Mouse (Mus musculus): ENCODE results near the gene Ssrp1.

The Ssrp1 gene

DNA sequence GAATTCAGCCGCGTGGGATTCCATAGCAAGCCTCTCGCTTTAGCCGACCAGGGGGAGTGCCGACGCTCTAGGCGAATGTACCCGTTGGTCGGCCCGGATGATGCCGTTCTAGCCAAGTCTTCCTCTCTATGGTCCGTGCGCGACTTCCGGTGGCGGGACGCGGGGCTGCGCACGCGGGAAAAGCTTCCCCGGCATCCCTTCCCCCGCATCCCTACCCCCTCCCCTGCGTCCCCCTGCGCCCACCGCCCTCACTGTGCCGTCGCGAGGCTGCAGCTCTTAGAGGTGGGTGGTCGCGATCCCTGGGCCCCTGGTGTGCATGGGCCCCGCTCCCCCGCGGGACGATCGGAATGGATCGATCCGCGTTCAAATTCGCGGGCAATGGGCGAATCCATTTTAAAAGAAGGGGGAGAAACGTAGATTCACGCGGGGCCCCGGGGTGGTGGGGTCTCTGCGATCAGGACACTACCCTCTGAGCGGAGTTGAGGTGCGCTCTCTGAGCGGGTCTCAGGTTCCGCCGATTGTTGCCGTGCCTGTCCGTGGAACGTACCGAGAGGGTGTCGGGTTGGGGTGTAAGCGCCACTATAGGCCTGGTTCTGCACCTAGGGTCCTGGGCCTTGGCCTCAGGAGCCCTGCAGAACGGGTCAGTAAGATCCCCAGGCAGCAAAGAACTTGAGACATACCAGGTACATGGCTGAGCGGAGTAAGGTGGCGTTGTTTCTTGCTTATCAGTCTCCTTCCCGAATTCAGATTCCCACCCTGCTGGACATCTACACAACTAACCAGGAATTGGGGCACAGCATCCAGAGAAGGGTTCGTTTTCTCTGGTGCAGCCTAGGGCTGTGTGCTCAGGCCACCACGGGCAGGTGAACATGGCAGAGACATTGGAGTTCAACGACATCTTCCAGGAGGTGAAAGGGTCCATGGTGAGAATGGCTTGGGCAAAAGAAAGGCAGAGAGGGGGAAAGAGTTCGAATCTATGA is at the start of gene Ssrp1, which contains the start of gene P2rx3:
TSS of gene Ssrp1 (plus strand) at position 188 of the 980 bp plus-strand sequence.
TSS of gene P2rx3 (minus strand) at position 416 of the 980 bp plus-strand sequence.
- peak; percentile 90 for DNase-seq (ENCODE audit: low spot score)

DNA sequence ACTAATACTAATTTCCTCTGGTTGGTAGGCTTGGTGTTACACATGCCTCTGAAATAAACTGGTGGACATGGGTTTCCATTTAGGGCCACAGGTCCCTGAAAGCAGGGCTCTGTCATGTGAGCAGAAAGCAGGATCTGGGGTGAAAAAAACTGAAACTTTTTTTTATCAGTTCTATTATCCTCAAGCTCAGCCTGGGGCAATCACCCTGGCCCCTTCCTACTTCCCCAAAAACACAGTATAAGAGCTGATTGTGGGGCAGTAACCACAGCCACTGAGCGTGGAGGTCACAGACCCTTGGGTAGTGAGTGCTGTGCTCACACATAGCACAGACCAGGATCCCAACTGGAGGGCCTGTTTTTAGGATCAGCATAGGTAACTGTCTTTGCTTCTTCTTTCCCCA is 49.1 kb upstream of the Ssrp1 start, which contains the start of gene Prg3:
TSS of gene Prg3 (plus strand) at position 286 of the 400 bp plus-strand sequence.
- DNase-seq (ENCODE audit: low spot score) = no peak

DNA sequence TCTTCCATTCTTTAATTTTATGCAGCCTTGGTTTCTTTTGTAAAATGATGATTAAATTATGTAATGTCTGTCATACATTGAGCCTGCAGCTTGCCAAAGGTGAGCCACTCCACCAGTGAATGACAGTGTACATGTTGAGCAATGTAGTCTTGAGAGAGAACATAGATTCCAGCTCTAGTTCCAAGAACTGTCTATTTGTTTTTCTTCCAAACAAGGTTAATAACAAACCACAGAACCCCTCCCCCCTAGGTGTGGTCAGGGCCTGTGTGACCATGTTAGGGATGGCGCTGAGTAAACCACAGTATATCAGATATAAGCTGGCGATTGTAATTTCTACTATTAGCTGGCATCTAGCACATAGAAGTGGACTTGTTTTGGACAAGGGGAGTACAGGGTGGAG is 40.7 kb upstream of the Ssrp1 start:
- DNase-seq (ENCODE audit: low spot score) = peak; percentile 75

DNA sequence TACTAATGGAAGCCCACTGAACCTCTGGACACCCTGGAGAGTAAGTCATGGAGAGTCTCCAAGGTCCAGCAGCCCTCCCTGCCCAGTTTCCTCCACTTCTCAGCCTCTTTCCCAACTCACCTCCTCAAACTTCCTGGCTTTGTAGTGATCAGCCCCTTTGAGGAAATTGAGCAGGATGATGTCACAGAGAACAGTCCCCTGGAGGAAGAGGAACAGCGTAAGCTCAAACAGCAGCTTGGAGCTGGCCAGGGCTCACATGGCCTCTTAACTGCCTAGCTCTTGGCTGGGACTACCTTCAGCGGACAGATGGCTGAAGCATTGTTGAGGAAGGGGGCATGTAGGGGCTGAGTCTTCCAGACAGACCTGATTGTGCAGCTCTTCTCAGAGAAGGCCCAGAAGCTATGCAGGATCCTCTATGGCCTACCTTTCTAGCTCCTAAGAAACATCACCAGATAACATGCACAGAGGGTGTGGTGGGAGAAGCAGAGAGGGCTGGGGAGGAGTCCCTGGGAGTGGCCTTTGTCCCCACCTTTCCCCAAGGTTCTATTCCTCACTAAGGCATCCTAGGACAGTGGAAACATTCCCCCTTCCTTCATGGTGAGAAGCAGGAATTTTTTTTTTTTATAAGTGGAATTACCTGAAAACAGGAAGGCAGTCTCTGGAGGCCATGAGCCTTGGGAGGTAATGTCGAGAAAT is 37.4 kb upstream of the Ssrp1 start:
- DNase-seq (ENCODE audit: low spot score) = no peak

DNA sequence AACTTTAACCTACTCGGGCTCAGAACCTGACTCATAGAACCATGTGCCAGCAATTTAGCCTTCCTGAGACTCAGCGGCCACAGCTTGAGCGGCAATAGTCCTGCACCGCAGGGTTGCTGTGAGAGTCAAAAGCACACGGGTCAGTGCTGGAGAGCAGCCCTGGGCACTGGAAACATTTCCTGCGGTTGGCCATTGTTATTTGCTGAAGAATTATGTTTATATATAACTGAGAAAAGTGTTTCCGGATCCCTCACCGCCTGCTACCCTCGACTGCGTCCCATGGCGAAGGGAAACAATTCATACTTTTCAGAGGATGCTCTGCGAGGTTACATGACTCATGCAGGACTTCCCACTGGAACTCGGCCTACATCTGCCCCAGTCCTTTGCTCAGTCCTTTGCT is 35.5 kb upstream of the Ssrp1 start:
- DNase-seq (ENCODE audit: low spot score) = no peak

DNA sequence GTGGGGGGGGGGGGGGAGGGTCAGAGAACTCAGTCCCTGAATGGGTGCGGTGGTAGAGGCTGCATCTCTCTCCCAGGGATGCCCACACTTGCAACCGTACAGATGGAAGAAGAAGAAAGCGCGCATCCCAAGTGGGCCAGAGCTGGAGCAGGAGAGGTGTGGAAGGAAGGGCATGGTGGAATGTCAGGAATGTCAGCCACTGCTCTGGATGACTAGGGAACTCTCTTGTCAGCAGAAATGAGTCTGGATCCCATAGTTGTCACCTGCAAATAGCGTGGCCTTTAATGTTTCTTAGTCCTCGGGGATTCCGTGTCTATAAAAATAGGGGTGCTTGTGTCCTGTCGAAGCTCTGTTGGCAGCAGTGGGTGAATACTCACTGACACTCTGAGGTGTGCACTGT is 34.5 kb upstream of the Ssrp1 start:
- DNase-seq (ENCODE audit: low spot score) = no peak

DNA sequence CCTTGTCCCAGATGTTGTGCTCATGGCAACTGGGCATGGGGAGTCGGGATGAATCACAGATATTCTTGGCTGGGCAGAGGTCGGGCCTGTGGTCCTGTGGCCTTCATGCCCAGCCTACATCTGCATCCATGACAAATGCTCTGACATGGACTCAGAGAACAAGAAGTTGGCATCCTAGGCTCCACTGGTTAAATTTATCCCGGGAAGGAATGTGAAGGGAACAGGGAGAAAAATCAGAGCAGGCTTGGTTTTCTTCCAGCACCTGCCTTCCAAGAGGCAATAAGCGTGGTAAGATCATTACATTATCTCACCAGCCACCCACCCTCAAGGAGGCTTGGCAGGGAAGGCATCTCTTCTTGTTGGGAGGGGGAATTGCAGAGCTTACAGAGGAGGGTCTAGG is 32.7 kb upstream of the Ssrp1 start:
- no peak for DNase-seq (ENCODE audit: low spot score)

DNA sequence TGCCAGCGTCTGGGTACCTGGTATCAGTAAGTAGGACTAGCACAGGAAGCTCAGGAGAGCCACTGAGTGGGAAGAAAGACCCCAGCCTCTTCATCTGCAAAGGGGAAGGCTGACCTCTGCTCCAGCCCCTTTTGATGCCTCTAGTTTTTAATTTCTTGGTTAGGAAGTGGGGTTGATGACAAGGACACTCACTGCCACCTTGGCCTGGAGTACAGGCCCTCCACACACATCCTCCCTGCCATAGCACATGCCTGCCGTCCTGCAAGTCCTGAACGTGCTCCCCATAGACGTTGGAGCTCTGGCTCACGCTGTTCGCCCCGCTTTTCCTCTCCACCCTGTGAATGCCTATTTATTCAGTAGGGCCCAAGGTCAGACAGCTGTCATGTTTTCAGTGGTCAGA is 30.4 kb upstream of the Ssrp1 start:
- DNase-seq (ENCODE audit: low spot score) = no peak

DNA sequence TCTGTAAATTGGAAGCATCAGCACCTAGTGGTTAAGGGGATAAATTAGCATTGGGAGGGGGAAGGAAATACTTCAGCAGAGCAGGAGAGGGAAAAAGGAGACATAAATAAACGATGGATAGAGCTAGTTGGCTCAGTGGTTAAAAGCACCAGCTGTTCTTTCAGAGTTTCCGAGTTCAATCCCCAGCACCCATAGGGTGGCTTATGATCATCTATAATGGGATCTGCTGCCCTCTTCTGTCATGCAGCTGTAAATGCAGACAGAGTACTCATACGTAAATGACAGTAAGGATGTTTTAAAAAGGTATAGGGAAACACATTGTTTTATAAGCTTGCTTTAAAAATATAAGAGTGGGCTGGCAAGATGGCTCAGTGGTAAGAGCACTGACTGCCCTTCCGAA is 29.3 kb upstream of the Ssrp1 start:
- DNase-seq (ENCODE audit: low spot score) = peak; percentile 21

DNA sequence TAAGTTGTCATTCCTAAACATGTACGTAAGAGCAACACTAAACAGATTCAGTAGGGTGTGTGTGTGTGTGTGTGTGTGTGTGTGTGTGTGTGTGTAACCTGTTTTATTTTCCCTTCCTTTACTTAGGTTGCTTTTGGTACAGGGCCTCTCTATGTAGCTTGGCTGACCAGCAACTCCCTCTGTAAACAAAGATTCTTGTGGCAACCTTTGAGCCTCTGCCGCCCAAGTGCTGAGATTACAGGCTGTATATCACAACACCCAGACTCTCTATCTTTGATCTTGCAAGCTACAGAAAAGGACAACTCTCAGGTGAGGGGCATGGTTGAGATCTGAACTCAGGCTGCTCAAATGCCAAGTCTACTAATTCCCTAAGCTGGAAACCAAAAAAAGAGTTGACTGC is 27.8 kb upstream of the Ssrp1 start:
- peak; percentile 47 for DNase-seq (ENCODE audit: low spot score)

DNA sequence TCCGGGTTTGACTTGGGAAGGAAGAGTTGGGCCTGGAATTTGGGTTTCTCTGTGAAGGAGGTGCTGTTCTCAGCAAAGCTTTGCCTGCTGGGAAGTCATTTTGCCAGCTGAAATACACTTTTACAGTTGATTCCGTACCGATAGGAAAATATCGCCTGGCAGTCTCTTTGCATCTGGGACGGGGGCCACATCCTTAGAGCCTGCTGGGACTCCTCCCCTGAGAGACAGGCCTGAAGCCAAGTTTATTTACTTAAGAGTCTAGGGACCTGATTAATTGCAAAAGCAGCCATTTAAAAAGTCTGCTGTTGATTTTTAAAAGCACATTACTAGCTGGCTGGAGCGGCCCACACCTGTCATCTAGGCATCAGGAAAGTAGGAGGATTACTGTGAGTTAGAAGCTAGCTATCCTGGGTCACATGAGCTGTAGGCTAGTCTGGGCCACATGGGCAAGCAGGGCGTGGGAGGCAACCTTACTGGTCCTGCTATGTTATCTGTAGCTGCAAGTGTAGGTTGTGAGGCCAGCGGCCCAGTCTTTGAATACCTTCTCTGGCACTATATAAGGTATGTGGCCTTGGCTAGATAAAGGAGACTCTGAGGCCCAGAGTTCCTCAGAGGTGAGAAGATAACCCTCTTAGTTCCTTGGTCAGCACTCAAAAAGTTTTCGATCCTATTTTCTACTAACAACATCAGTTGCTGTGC is 25.0 kb upstream of the Ssrp1 start:
- peak; percentile 56 for DNase-seq (ENCODE audit: low spot score)

DNA sequence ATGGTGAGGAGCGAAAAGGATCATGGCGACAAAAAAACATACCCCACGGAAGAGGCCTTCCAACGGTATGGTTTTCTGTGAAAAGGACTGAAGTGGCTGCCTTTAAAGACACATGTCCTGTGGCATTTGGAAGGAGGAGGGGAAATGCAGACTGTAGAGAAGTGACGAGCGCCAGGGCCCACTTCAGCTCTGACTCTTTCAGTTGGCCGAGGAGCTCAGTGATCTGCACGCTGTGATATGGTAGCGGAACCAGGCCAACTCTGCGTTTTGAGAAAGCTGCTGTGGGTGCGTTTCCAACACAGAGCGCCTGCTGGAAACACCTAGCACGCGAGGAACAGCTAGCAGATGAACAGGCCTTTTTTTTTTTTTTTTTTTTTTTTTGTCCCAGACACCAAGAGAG is 24.4 kb upstream of the Ssrp1 start:
- no peak for DNase-seq (ENCODE audit: low spot score)

DNA sequence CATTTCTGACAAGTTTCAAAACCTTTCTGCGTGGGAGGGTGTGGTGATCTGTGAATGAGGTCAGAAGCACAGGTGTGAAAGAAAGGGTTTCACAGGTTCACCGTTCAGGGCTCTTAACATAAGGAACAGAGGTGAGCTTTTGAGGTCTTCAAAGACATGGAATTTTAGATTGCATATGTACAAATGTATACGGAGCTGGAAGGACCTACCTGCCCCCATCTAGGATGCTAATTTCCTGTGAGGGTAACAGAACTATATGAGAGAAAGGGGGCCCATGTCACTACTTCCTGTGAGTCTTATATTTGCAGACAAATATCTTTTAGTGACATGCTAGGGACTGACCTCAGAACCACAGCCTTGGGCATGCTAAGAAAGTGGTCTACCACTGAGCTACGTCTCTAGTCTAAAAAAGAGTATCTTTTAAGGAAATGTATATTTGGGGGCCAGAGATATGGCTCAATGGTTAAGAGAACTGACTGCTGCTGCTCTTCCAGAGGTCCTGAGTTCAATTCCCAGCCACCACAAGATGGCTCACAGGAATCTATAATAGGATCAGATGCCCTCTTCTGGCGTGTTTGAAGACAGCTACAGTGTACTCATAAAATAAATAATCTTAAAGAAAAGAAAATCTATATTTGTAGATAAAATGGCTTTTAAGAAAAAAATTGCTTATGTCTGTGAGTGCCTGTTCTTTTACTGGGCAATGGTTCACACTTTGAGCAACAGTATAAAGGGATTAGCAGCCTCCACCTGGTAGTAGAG is 23.0 kb upstream of the Ssrp1 start:
- DNase-seq (ENCODE audit: low spot score) = no peak

DNA sequence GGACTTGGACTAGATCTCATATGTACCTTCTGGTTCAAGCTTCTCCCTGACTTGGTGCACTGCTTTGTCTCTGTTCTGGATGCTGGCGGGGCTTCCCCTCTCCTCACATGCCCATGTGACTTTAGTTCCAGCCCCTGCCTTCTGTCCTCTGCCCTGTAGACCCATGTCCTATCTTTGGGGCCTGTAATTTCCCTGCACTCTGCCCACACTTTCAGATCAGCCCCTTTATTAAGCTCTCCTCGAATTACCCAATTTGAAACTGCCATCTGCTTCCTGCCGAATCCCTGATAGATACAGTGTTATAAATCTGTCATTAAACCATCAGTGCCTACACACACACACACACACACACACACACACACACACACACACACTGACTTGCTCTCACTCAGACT is 22.4 kb upstream of the Ssrp1 start:
- no peak for DNase-seq (ENCODE audit: low spot score)

DNA sequence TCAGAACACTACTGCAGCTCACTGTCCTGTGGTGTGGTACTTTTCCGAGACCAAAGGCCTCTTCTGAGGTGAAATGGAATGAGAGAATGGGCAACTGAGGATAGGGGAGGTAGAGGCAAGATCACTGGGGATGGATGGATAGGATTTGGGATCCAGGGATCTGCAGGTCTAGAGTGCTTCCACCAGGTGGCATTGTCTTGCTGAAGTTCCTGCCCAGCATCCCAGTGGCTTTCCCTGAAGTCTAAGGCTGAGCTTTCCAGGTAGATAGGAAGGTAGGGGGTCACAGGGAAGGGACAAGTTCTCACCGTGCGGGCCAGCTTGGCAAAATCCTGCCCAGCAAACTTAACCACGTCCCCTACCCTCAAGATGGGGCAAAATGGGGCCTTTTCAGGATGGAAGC is 15.0 kb upstream of the Ssrp1 start:
- no peak for DNase-seq (ENCODE audit: low spot score)

DNA sequence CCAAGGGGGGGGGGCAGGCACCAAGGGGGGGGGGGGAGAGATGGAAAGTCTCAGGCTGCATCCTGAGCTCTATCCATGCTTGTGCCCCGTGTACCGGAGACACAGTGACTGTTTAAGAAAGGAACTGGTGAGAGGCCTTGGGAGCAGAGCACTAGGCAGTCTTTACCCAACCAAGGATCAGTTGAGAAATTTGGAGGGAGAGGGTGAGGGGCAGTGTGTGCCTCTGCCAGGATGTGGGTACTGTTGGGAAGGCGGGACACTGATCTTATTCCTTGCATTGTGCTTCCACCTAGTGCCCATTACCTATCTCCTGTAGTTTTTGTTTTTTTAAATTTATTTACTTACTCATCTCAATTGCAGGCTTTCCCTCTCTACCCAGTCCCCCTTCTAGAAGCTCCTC is 10.9 kb upstream of the Ssrp1 start:
- no peak for DNase-seq (ENCODE audit: low spot score)

DNA sequence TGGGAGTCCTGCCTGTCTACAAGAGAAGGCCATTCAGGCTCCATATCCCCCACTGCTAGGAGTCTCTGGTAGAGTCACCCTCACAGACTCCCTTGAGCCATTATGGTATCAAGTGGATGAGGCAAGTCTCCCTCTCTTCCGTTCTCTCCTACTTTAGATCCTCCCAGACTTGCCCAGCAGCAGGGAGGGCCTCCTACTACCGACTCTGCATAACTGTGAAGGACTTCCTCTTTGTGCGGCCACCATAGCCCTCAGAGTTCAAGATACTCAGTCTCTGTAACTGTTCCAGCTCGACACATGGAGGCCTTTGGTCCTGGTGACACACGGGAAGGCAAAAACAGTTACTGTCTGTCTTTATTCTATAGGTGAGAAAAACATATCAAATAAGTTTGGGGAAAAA is 9.8 kb upstream of the Ssrp1 start:
- no peak for DNase-seq (ENCODE audit: low spot score)

DNA sequence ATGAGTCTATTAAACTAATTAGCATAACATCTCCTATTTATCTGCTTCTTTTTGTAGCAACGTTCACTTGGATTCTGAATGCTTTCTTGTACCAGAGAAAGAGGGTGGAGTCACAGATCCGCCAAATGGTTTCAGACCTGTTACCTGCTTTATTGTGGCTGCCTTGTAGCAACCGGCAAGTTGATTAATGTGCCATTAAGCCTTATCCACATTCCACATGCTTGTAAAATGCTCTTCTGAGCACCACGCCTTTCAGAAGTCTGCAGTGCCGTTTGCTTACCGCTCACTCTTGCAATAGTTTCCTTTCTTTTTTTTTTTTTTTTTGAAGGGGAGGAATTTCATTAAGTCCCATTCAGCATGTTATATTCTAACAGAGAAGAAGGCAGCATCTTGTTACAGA is 7.1 kb upstream of the Ssrp1 start:
- no peak for DNase-seq (ENCODE audit: low spot score)

DNA sequence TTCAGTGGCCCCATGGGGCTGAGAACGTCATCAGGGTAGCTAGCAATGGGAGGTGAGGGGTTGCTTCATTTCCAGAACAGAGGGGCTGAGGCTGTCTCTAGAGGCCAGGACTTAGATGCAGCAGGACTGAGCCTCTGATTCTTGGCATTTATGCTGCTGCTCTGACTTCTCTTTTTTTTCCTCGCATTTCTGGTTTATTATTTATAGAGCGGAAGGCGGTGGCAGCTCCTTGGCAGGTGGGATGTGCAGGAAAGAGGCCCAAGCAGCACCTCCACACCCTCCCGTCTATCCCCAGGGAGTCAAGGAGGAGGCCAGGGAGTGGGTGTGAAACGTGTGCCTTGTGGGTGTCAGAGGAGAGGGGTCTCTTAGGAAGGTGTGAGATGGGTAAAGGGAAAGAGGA is 6.0 kb upstream of the Ssrp1 start:
- DNase-seq (ENCODE audit: low spot score) = no peak

DNA sequence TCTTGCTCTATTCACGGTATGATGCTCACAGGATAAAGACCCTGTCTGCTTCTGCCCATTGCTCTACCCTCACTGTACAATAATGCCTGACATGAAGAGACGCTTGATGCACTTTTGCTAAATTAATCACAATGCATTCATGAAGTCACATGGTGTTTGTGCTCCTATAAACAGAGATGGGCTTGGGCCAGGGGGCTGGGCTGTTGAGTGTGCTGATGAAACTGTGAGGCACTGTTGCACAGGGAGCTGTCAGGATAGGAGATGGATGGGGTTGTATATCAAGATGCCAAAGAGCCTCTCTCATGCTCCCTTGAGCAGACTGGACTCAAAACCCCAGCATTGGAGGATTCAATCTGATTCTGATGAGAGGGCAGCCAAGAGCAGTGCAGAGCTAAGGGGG is 3.9 kb upstream of the Ssrp1 start:
- no peak for DNase-seq (ENCODE audit: low spot score)

DNA sequence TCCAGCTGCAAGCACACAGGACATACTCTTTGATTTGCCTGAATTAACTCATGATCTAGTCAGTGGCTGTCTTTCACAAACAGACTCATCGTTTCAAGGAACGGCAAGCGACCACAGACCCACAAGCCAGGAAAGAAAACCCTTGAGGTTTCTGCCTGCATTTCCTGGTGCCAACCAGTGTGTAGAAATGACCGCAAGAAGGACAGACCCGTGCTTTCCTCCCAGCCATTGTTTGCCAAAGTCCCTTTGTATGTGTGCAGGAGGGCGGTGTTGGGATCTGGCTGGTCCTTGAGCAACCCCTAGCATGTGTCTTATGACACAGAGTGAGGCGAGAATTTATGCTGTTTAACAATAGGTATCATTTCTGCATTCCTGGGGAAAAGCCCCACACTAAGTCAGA is 2.9 kb upstream of the Ssrp1 start:
- DNase-seq (ENCODE audit: low spot score) = no peak

DNA sequence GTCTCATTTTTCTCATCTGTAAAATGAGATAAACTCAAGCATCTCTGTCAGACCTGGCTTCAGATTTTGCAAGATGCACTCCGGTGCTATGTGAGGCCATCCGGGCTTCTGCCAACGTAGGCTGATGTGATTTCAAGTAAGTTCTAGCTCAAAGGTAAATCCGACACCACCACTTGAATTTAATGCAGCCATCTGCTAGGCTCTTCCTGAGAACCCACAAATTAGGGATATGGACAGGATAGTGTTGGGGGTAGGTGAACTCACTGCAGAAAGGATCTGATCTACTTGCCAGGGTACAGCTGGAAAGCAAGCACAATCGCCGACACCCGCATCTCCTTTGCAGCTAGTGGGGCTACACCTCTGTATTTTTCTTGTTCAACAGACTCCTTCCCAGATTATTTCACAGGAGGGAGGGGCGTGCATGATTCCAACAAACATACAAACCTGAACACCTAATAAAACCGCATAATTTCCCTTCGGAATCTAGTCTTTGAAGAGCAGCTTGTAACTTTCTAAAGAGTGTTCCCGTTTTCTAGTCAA is 457 bp upstream of the Ssrp1 start:
- no peak for DNase-seq (ENCODE audit: low spot score)
